Mouse (Mus musculus) kidney, adult 2 months (tissue): ENCODE data around the gene Itih4.

ENCODE experiments used
- CTCF ChIP-seq: fragments of 200-500 bp; conservative IDR thresholded peaks from 2 replicates; pipeline ENCODE4 v1.5.1; 2011; ENCODE audit warnings: low read depth, mild to moderate bottlenecking, control low read depth, low read length, moderate library complexity, mixed read lengths; ENCODE audit not compliant: insufficient read depth, insufficient read length
- POLR2A ChIP-seq: fragments of 200-500 bp; IDR thresholded peaks from one replicate; pipeline ENCODE4 v1.6.1; 2011; ENCODE audit warnings: low read depth, low read length, control low read depth

DNA sequence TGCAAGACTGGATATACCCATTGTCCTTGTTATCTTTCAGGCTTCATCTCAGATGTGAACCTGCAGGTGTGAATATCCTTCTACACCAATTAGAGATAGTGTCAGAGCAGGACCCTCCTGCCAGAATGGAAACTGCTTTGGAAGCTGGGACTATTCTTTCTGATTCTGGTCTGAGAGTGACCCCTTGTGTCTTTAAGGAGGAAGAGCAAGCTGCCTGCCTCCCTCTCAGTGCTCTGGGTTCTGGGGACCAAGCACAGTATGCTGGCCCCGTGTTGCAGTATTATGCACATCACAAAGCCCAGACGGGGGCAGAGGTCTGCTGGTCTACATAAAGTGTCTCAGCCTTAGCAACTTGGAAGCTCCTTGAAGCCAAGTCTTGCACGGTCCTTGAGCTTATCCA, 21.0 kb upstream of the Itih4 start:
- no peak for TF ChIP-seq POLR2A
- TF ChIP-seq CTCF = peak; percentile 66
